Mouse (Mus musculus) right cerebral cortex, postnatal 25 days (tissue): ENCODE measurements around the gene Igdcc4.
A peak's percentile ranks its signal among the peaks of the same experiment; 100 is the strongest.

Experiments used
- DNase-seq: peaks from one replicate; pipeline ENCODE4 v3.0.0; 2022

Gene Igdcc4

GRCm38 (mm10) chr9:65113694-65114093, 12.4 kb downstream of the Igdcc4 start:
- DNase-seq, result no peak

GRCm38 (mm10) chr9:65115891-65116290, 14.6 kb downstream of the Igdcc4 start:
- no peak for DNase-seq

DNA sequence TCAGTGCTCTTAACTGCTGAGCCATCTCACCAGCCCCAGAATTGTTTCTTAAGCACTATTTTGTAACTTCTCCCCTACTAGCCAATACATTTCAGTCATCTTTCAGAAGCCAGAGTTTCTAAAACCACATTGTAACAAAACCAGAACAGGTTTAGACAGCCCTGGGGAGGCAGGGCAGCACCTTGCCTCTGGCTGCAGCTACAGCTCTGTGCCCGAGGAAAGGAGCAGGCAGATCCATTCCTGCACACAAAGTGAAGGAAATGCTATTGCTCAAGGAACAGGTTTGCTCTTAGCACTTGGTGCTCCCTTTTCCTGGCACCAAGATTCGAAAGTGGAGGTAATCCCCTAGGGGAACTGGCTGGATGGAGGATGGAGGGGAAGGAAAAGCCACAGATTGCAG, 16.2 kb downstream of the Igdcc4 start:
- DNase-seq, result no peak

GRCm38 (mm10) chr9:65120935-65121334, 19.6 kb downstream of the Igdcc4 start:
- DNase-seq, result peak; percentile 69

DNA sequence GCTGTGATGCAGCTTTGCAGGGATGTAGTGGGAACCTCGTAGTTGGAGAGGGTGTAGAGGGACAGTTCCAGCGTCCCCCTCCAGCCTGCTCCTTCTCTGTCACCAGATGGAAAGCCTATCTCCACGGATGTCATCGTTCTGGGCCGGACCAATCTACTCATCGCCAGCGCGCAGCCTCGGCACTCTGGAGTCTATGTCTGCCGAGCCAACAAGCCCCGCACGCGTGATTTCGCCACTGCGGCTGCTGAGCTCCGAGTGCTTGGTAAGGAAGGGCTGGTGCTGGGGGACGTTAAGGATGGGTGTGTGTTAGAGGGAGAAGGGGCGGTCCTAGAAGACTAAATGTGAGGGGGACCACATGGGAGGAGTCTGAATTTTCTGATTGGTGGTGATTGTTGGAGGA, 21.3 kb downstream of the Igdcc4 start:
- DNase-seq, result peak; percentile 75

GRCm38 (mm10) chr9:65123552-65124168, 22.4 kb downstream of the Igdcc4 start:
- DNase-seq, result no peak

GRCm38 (mm10) chr9:65128123-65128815, 27.0 kb downstream of the Igdcc4 start:
- no peak for DNase-seq

DNA sequence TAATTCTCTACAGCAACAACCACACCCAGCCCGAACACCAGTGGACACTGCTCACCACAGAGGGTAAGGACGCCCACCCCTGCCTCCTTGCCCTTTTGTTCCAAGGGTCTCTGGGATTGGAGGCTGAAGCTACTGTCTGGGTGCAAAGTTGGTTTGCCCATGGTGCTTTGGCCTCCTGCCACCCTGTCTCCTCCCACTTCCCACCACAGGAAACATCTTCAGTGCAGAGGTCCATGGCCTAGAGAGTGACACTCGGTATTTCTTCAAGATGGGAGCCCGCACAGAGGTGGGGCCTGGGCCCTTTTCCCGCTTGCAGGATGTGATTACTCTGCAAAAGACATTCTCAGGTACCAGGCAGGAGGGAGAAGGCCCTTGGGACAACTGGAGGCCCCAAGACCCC, 30.4 kb downstream of the Igdcc4 start:
- DNase-seq, result no peak

DNA sequence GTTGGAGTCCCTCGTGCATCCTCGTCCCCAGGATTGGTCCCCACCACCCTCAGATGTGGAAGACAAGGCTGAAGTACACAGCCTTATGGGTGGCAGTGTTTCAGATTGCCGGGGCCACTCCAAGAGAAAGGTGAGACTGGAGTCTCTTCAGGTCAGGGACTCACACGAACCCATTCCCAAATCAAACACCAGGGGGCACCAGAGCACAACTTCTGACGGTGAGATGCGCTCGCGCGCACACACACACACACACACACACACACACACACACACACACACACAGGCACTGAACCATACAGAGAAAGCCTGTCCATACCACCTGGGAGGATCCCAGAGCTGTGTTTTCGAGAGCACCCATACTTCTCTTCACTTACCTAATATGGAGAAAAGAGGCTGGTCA, 32.5 kb downstream of the Igdcc4 start:
- peak; percentile 41 for DNase-seq

- DNase-seq, result no peak
These were observed 33.8 kb downstream of the Igdcc4 start for GRCm38 (mm10) chr9:65135126-65135525.

- no peak for DNase-seq
These were observed 39.2 kb downstream of the Igdcc4 start for GRCm38 (mm10) chr9:65140491-65140890.

- peak; percentile 73 for DNase-seq
These were observed 39.6 kb downstream of the Igdcc4 start, which contains the start of gene Igdcc3 for GRCm38 (mm10) chr9:65140936-65141305. Gene Igdcc3, plus strand, starts transcription at chr9:65141189.

- peak; percentile 74 for DNase-seq
These were observed 40.2 kb downstream of the Igdcc4 start for GRCm38 (mm10) chr9:65141306-65141975.

- peak; percentile 15 for DNase-seq
These were observed 40.7 kb downstream of the Igdcc4 start for GRCm38 (mm10) chr9:65141976-65142318.

GRCm38 (mm10) chr9:65142399-65142798, 41.1 kb downstream of the Igdcc4 start:
- DNase-seq, result no peak

- DNase-seq, result no peak
These were observed 44.7 kb downstream of the Igdcc4 start for GRCm38 (mm10) chr9:65146001-65146400.

DNA sequence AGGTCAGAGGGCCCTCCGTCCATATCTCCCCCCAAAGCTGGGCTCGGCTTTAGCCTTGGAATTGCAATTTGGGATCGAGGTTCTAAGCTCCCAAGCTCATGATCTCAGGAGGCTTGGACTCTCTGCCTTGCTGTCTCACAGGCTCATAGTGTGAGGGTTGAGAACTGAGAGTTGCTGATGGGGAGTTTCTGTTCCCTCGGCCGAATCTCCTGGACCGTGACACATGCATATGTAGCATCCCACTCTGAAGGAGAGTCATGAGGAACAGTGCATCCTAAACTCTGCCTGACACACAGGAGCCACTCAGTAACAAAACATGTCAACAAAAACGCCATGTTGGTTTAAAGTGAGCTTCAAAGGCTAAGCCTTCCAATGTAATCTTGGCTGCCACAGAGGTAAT, 47.2 kb downstream of the Igdcc4 start:
- DNase-seq, result no peak

- no peak for DNase-seq
These were observed 51.5 kb downstream of the Igdcc4 start for GRCm38 (mm10) chr9:65152711-65153330.

DNA sequence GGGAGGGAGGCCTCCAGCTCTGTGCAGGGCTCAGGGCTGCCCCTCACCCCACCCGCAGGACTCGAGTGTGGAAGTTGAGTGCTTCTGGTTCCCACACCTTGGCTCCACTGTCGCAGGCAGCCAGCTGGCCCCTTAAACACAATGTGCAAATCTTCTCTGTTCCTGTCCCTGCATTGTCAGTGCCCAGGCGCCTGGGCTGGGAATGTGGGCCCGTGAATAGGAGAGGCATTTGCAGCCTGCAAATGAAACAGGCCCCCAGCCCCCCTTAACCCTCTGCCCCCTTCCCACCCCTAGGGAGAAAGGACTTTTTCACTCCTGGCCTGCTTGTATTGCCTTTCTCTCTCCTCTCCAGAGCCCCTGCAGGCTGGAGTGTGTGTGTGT, 52.0 kb downstream of the Igdcc4 start:
- DNase-seq, result no peak

DNA sequence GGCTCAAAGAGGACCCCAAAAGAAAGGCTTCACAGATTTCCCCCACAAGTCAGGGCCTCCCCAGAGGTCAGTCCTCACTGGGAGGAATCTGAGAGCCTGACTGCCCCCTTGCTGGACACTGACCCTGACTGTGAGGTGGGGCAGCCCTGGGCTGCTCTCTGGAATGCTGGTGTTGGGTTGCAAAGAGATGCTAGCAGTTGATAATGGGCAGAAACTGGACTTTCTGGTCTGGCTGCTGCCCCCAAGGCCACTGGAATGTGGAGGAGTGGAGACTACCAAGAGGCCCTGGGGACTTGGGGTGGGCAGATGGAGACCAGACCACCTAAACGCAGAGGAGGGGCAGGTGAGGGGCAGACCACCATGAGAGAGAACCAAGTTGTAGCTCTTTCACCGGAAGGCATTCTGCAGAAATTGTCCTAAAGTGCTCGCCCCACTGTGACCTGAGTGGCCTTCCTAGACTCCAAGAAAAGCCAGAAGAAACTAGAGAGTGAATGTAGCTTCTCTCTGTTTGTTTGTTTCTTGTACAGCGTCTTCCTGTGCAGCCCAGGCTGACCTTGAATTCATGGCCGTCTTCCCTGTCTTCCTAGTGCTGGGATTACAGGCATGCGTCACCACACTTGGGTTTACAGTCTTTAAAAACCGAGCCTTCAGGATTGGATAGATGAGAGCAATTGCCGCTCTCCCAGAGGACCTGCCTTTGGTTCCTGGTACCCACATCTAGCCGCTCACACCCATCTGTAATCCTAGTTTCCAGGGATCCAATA, 53.6 kb downstream of the Igdcc4 start:
- no peak for DNase-seq

DNA sequence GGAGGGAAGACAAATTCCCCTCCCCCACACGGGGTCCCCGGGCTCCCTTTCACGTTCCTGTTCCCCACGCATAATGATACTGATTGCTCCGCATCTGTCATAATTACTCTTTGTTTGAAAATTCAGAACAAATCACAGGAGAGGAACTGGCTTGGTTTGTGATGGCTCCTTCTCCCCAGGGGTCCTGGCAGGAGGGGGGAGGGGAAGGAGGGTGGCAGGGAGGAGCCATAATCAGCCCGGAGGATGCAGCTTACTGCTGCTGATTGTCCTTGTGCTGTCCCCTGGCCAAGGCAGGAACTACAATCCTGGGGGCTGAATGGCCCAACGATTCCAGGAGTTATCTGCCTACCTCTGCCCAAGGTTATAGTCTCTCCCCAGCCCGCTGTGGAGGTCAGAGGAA, 55.3 kb downstream of the Igdcc4 start:
- DNase-seq, result no peak

GRCm38 (mm10) chr9:65157631-65158030, 56.3 kb downstream of the Igdcc4 start:
- DNase-seq, result no peak

GRCm38 (mm10) chr9:65161188-65161587, 59.9 kb downstream of the Igdcc4 start:
- DNase-seq, result no peak
